Mouse (Mus musculus) ES-E14 (cell line): ENCODE data around the gene Cyp2d22. TPM values are rescaled to one million over a fixed set of nuclear protein-coding genes. Genes with fewer than 3 reads are reported as not detected.

Source experiments
- DNase-seq: peaks from one replicate; pipeline ENCODE4 v3.0.0-alpha.2; 2013; ENCODE audit warnings: low read depth, low spot score
- H3K27ac ChIP-seq: 2 replicates; pipeline ENCODE4 v1.5.1; 2012; ENCODE audit warnings: low read depth, mild to moderate bottlenecking, low read length, moderate library complexity, mixed read lengths; ENCODE audit not compliant: poor library complexity, insufficient read depth, severe bottlenecking
- H3K36me3 ChIP-seq: 2 replicates; pipeline ENCODE4 v1.6.1; 2012; ENCODE audit warnings: mild to moderate bottlenecking, low read length, moderate library complexity, mixed read lengths; ENCODE audit not compliant: control insufficient read depth, poor library complexity, insufficient read depth, severe bottlenecking
- H3K4me1 ChIP-seq, 2 experiments: fragments of 150-350 bp in 1 of 2; sonication (generic) in 1 of 2; 2 replicates each; pipeline ENCODE4 v1.6.1; 2012; ENCODE audit warnings: low read length in 2 of 2, mild to moderate bottlenecking in 1 of 2, mixed read lengths in 1 of 2; ENCODE audit not compliant: control insufficient read depth in 2 of 2, insufficient read depth in 2 of 2, poor library complexity in 1 of 2
- H3K4me3 ChIP-seq, 2 experiments: fragments of 150-350 bp in 1 of 2; sonication (generic) in 1 of 2; 2 replicates each; pipeline ENCODE4 v1.5.1; 2012; ENCODE audit warnings: low read length in 2 of 2, low read depth in 1 of 2, mild to moderate bottlenecking in 1 of 2, mixed read lengths in 1 of 2; ENCODE audit not compliant: insufficient read depth in 1 of 2, poor library complexity in 1 of 2, severe bottlenecking in 1 of 2
- H3K9ac ChIP-seq: 2 replicates; pipeline ENCODE4 v1.6.1; 2012; ENCODE audit warnings: low read depth, mild to moderate bottlenecking, low read length, mixed read lengths; ENCODE audit not compliant: poor library complexity, insufficient read depth, severe bottlenecking
- H3K9me3 ChIP-seq: fragments of 150-350 bp; sonication (generic); 2 replicates; pipeline ENCODE4 v1.6.1; 2012; ENCODE audit warnings: low read depth, mild to moderate bottlenecking, low read length; ENCODE audit not compliant: control insufficient read depth, insufficient read depth
- CHD2 ChIP-seq: IDR thresholded peaks from 2 replicates; pipeline ENCODE4 v1.6.1; 2014; ENCODE audit warnings: mild to moderate bottlenecking, low read depth, low read length, inconsistent platforms
- HCFC1 ChIP-seq: IDR thresholded peaks from 2 replicates; pipeline ENCODE4 v1.6.1; 2012; ENCODE audit warnings: low read length, inconsistent platforms, borderline replicate concordance; ENCODE audit not compliant: insufficient read depth
- MAFK ChIP-seq: IDR thresholded peaks from 2 replicates; pipeline ENCODE4 v1.6.1; 2014; ENCODE audit warnings: mild to moderate bottlenecking, low read depth, low read length, inconsistent platforms; ENCODE audit not compliant: insufficient read depth
- ZC3H11A ChIP-seq: IDR thresholded peaks from 2 replicates; pipeline ENCODE4 v1.6.1; 2012; ENCODE audit warnings: low read depth, mild to moderate bottlenecking, inconsistent platforms, low read length, borderline replicate concordance
- ZNF384 ChIP-seq: IDR thresholded peaks from 2 replicates; pipeline ENCODE4 v1.6.1; 2012; ENCODE audit warnings: low read depth, low read length, inconsistent platforms
- in situ Hi-C, 2 experiments: fragments of 600-800 bp; cut with MboI; formaldehyde crosslinking; loops; one replicate each; pipeline ENCODE4 v1.15.1; 2025; ENCODE audit warnings: low sequenced_read_pairs in 2 of 2, inconsistent platforms in 1 of 2; ENCODE audit not compliant: unreplicated experiment in 2 of 2
- total RNA-seq: library from RNA; depleted of rRNA; stranded (reverse); fragments of 300-350 nt; gene quantifications from 2 replicates; pipeline ENCODE4 v1.2.3, GENCODE M21; 2012

The Cyp2d22 gene
- total RNA-seq, 1 experiment, result 0.94 TPM

DNA sequence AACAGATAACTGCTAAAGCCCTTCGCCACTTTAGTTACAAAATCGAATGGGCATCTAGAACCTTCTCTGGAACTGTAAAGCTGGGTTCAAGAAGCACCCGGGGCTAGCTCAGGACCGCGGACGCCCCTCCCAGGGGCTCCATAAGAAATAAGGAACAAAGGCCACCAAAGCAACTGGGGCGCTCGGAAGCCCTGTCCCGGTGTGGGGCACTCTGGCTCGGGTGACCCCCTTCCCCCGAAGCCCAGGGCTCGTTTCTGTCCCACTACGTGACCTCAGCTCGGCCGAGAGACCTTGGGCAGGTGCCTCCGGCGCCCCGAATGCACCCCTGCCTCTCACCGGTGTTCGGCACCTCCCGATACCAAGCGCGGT lies 26.3 kb downstream of the Cyp2d22 start:
- in situ Hi-C loops, result loop anchor here in 1 of 2 experiments (10.0 kb wide), 1 partner anchor 691 kb away; no protein-coding TSS in a partner anchor
- Histone ChIP-seq H3K4me1 (peaks cover 0 to 9% of the 10 kb centered on the region in 2 experiments; a peak in 1 of 4 replicates), H3K9ac (peak overlapping the region; percentile 96), H3K27ac (peak overlapping the region; percentile 47; the same call in 1 of the 2 replicates), H3K4me3 (peak overlapping the region; percentile 86 to 90), H3K9me3 (no peaks in the 10 kb centered on the region), H3K36me3 (peaks cover 15% of the 10 kb centered on the region)
- no peak for DNase-seq
- TF ChIP-seq ZC3H11A (no peak), HCFC1 (no peak), MAFK (no peak)

DNA sequence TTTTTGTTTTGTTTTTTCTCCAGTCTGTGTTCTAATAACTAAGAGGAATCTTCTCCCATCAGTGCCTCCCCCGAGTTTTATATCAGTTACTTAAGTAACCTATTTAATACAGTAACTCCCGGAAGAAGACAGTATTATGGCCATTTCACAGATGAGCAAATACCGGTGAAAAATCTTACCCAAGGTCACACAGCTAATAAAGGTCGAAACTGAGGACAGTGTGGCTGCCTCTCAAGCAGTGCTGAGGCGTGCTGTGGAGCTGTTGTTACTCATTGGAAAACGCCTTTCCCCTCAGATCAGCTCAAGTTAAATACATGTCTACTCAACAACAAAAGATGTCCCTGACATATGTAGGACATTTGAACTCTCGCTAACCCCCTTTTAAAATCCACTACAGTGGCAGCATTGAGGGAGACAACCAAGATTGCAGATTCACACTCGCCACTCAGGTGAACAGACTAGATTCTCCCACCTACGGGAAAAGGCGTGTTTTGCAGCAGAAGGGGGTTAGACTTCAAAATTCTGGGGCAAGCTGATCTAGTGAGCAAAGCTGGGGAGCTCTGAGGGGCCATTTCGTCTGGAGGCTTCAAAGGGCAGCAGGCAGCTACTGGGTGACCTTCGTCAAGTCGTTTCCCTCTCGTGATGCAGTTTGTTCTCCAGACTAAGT lies 26.8 kb downstream of the Cyp2d22 start:
- Histone ChIP-seq H3K36me3 (peaks cover 20% of the 10 kb centered on the region), H3K9ac (peak overlapping the region; percentile 96), H3K4me1 (peaks cover 0 to 5% of the 10 kb centered on the region in 2 experiments; a peak in 1 of 4 replicates), H3K27ac (no peak overlapping the region), H3K4me3 (peak overlapping the region; percentile 86 to 90), H3K9me3 (no peaks in the 10 kb centered on the region)
- in situ Hi-C loops, result loop anchor here in 1 of 2 experiments (10.0 kb wide), 1 partner anchor 692 kb away; no protein-coding TSS in a partner anchor
- DNase-seq, result no peak
- TF ChIP-seq MAFK, result no peak
- TF ChIP-seq HCFC1, result no peak
- no peak for TF ChIP-seq ZC3H11A
- no peak for TF ChIP-seq ZNF384
- TF ChIP-seq CHD2, result no peak

DNA sequence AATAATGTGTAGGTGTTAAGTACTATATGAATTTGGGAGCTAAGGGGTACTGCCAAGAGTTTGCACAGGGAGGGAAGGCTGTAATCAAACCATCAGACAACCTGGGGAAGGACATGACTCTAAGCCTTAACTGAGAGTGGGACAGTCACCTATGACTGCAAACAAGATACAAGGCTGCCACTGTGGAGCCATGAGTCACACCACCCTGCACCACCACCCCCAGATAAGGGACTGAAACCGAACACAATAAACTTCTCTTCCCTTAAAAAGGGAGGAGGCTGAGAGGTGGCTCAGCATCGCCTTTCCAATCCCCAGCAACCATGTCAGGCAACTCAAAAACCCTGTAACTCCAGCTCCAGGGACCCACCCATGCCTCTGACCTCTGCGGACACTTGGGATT lies 28.6 kb downstream of the Cyp2d22 start:
- no peak overlapping the region for H3K27ac ChIP-seq
- TF ChIP-seq CHD2, result no peak
- TF ChIP-seq ZC3H11A, result no peak
- no peak overlapping the region for H3K9ac ChIP-seq
- no peaks in the 10 kb centered on the region for H3K9me3 ChIP-seq
- in situ Hi-C loops, result loop anchor here in 1 of 2 experiments (10.0 kb wide), 1 partner anchor 693 kb away; no protein-coding TSS in a partner anchor
- H3K4me3 ChIP-seq, result no peak overlapping the region
- peaks cover 24% of the 10 kb centered on the region for H3K36me3 ChIP-seq
- H3K4me1 ChIP-seq, result peaks cover 4 to 7% of the 10 kb centered on the region in 2 experiments; a peak in 3 of 4 replicates
- no peak for DNase-seq

DNA sequence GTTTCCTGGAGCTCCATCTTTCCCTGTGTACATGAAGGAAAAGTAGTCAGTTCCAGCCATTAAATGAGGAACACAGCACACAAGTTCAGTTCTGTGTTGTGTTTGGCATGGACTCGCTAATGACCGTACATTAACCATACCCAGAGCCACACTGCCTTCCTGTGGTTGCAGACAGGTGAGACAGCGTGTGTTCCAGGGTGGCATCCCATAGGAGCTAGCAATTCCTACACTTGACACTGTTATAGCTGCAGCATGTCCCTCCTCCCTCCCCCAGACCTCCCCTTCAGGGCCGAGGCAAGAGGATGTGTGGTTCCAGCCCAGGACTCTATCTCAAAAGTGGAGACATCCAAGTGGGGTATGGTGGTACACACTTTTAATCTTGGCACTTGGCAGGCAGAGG lies 29.7 kb downstream of the Cyp2d22 start:
- Histone ChIP-seq H3K9ac (no peak overlapping the region), H3K4me1 (peaks cover 4 to 7% of the 10 kb centered on the region in 2 experiments; a peak in 3 of 4 replicates), H3K27ac (no peak overlapping the region), H3K9me3 (no peaks in the 10 kb centered on the region), H3K4me3 (no peak overlapping the region), H3K36me3 (peaks cover 23% of the 10 kb centered on the region)
- DNase-seq, result no peak
- in situ Hi-C loops, result loop anchor here in 1 of 2 experiments (10.0 kb wide), 1 partner anchor 694 kb away; no protein-coding TSS in a partner anchor
- TF ChIP-seq CHD2, result no peak
- TF ChIP-seq ZNF384, result no peak
- no peak for TF ChIP-seq ZC3H11A
- TF ChIP-seq MAFK, result no peak
- no peak for TF ChIP-seq HCFC1

DNA sequence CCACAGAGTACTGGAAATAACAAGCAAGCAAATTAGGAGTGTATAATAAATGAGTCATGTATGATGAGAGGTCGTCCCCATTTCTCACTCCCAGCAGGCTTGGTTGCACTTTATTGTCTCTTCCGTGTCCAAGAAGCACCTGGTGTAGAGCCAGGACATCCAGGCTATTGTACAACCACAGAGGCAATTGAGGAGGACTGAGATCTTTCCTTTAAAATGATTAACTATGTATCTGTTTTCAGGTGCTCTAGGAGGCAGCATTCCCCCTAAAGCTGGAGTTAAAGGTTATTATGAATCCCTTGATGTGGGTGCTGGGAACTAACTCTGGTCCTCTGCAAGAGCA lies 31.1 kb downstream of the Cyp2d22 start:
- in situ Hi-C loops, result no loop called here
- no peak overlapping the region for H3K27ac ChIP-seq
- no peak overlapping the region for H3K9ac ChIP-seq
- H3K36me3 ChIP-seq, result peaks cover 23% of the 10 kb centered on the region
- peaks cover 4 to 9% of the 10 kb centered on the region in 2 experiments for H3K4me1 ChIP-seq
- no peak for DNase-seq
- H3K9me3 ChIP-seq, result no peaks in the 10 kb centered on the region
- no peak overlapping the region for H3K4me3 ChIP-seq
- TF ChIP-seq HCFC1, result no peak
